Mouse (Mus musculus) 416B (cell line): ENCODE results near the gene Car11.
A peak's percentile ranks its signal among the peaks of the same experiment; 100 is the strongest.

Experiments used
- DNase-seq: peaks from one replicate; pipeline ENCODE4 v3.0.0; 2011; ENCODE audit warnings: low read depth

Gene Car11

GRCm38 (mm10) chr7:45710477-45711191 lies 11.0 kb downstream of the Car11 start:
- DNase-seq: no peak

GRCm38 (mm10) chr7:45711316-45712021 lies 11.8 kb downstream of the Car11 start:
- DNase-seq: no peak

GRCm38 (mm10) chr7:45712022-45712757 lies 12.5 kb downstream of the Car11 start:
- DNase-seq: no peak

GRCm38 (mm10) chr7:45713396-45713795 lies 13.8 kb downstream of the Car11 start:
- DNase-seq: no peak

- no peak for DNase-seq
Measured at GRCm38 (mm10) chr7:45713881-45714520, 14.4 kb downstream of the Car11 start.

- DNase-seq: no peak
Measured at GRCm38 (mm10) chr7:45714630-45715089, 15.0 kb downstream of the Car11 start.

GRCm38 (mm10) chr7:45715090-45715708 lies 15.6 kb downstream of the Car11 start, which contains the start of gene Rpl18:
Gene Rpl18 (plus strand): TSS chr7:45715457.
- DNase-seq: peak; percentile 97

GRCm38 (mm10) chr7:45715741-45716459 lies 16.3 kb downstream of the Car11 start:
- DNase-seq: peak; percentile 65

GRCm38 (mm10) chr7:45716460-45716857 lies 16.8 kb downstream of the Car11 start:
- no peak for DNase-seq

GRCm38 (mm10) chr7:45716952-45717917 lies 17.6 kb downstream of the Car11 start:
- peak; percentile 82 for DNase-seq

GRCm38 (mm10) chr7:45717918-45718297 lies 18.3 kb downstream of the Car11 start, which contains the start of gene Sphk2:
Gene Sphk2 (minus strand): TSS chr7:45718002.
- DNase-seq: peak; percentile 99

- no peak for DNase-seq
Measured at GRCm38 (mm10) chr7:45718331-45718730, 18.7 kb downstream of the Car11 start.

GRCm38 (mm10) chr7:45719180-45719579 lies 19.5 kb downstream of the Car11 start:
- DNase-seq: no peak

- no peak for DNase-seq
Measured at GRCm38 (mm10) chr7:45719738-45720412, 20.2 kb downstream of the Car11 start.

- DNase-seq: no peak
Measured at GRCm38 (mm10) chr7:45720413-45721233, 21.0 kb downstream of the Car11 start, which contains the start of gene Fam83e. Gene Fam83e (plus strand): TSS chr7:45721212.

- DNase-seq: no peak
Measured at GRCm38 (mm10) chr7:45721234-45721571, 21.6 kb downstream of the Car11 start.

- peak; percentile 40 for DNase-seq
Measured at GRCm38 (mm10) chr7:45721642-45722347, 22.2 kb downstream of the Car11 start.

- no peak for DNase-seq
Measured at GRCm38 (mm10) chr7:45722348-45722713, 22.7 kb downstream of the Car11 start.
